Mouse (Mus musculus): ENCODE measurements around the gene Ces1h. TPM values are rescaled to one million over a fixed set of nuclear protein-coding genes. Genes with fewer than 3 reads are reported as not detected.

The Ces1h gene
- polyA plus RNA-seq, 1 experiment from 2014 or later = not detected

DNA sequence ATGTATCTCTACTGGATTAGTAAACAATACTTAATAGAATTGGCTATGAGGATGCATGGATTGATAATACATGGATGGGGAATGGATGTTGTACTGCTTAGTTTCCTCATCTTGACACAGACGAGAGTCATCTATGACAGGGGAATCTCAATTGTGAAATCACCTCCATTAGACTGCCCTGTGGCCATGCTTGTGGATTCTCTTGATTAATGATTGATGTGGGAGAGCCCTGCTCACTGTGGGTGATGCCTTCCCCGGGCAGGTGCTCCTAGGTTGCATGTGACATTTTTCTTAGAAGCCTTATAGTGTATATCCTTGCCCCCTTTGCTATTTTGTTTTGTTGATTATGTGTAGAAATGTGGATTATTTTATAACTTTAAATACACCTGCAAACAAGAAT lies 54.4 kb downstream of the Ces1h start:
- no peaks in the 10 kb centered on the region for H3K4me1 ChIP-seq
- no peak overlapping the region for H3K4me3 ChIP-seq
- no peak overlapping the region for H3K4me2 ChIP-seq
- H3K36me3 ChIP-seq = no peaks in the 10 kb centered on the region
- H3K9me3 ChIP-seq = no peaks in the 10 kb centered on the region
- H3K9ac ChIP-seq = no peak overlapping the region
- H3K27me3 ChIP-seq = no peaks in the 10 kb centered on the region
- no peak overlapping the region for H3K27ac ChIP-seq
- 68% methylated on average over 2 of the region's 2 CpGs for WGBS
- ATAC-seq (ENCODE audit: insufficient number of reproducible peaks, low FRiP score, low TSS enrichment, low read depth) = no peak

DNA sequence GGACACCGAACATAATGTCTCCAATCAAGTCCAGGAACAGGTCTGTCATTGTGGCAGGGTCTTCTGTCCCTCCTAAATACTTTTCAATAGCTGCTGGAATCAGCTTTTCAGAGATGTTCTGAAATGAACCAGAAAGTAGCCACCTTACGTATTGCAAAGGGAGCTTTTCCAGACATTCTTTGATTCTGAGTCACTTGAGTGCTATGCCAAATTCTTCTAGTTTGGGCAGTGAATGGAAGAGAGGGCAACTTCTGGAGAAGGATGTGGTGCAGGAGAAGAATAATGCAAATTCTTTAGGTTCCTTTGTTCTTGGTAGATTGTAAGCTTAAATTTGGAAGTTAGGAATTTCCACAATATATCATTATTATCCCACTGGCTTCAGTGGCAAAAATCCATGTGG lies 62.5 kb downstream of the Ces1h start:
- no peak for ATAC-seq (ENCODE audit: insufficient number of reproducible peaks, low FRiP score, low TSS enrichment, low read depth)
- Histone ChIP-seq H3K4me3 (no peak overlapping the region), H3K27me3 (no peaks in the 10 kb centered on the region), H3K9me3 (no peaks in the 10 kb centered on the region), H3K4me1 (no peaks in the 10 kb centered on the region), H3K27ac (no peak overlapping the region), H3K9ac (no peak overlapping the region), H3K4me2 (no peak overlapping the region), H3K36me3 (no peaks in the 10 kb centered on the region)
- WGBS = 75% methylated on average over 2 of the region's 2 CpGs

DNA sequence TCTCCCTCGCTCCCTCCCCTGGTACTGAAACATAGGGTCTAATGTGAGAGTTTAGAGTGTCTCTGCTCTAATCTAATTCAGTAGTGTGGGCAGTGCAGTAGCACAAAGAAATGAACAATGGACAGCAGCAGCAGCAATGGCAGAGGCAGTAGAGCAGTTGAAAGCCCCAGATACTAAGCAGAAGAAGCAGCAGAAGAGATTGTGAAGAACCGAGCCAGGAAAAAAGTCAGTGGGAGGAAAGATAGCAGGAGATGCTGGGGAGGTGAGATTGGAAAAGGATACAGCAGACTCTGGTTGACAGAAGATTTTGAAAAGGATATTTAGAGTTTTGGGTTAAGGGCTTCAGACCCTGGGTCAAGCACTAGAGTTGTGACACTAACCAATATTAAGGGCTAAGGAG lies 64.0 kb downstream of the Ces1h start:
- Histone ChIP-seq H3K4me3 (no peak overlapping the region), H3K9me3 (no peaks in the 10 kb centered on the region), H3K27me3 (no peaks in the 10 kb centered on the region), H3K4me2 (no peak overlapping the region), H3K4me1 (no peaks in the 10 kb centered on the region), H3K9ac (no peak overlapping the region), H3K36me3 (no peaks in the 10 kb centered on the region), H3K27ac (no peak overlapping the region)
- ATAC-seq (ENCODE audit: insufficient number of reproducible peaks, low FRiP score, low TSS enrichment, low read depth) = no peak
- 79% methylated on average over 2 of the region's 2 CpGs for WGBS

Other genes with a start within 250 kb of the Ces1h start
- gene Ces1c, start 248.4 kb downstream of the Ces1h start, polyA plus RNA-seq (2015; fragmentation: Nextera tagmentation; extraction: Ambion mirVana) = not detected in 2 replicates
- 0.24 and 0.36 TPM in 2 replicates for gene Ces1d, start 181.9 kb downstream of the Ces1h start, polyA plus RNA-seq (2015; fragmentation: Nextera tagmentation; extraction: Ambion mirVana)
- gene Ces1e, start 150.1 kb downstream of the Ces1h start, polyA plus RNA-seq (2015; fragmentation: Nextera tagmentation; extraction: Ambion mirVana) = not detected in 2 replicates
- gene Ces1f, start 100.0 kb downstream of the Ces1h start, polyA plus RNA-seq (2015; fragmentation: Nextera tagmentation; extraction: Ambion mirVana) = not detected in 2 replicates
- gene Ces1g, start 42.4 kb downstream of the Ces1h start, polyA plus RNA-seq (2015; fragmentation: Nextera tagmentation; extraction: Ambion mirVana) = not detected in 2 replicates
- 0.15 and 0.32 TPM in 2 replicates for gene Ces5a, start 156.1 kb upstream of the Ces1h start, polyA plus RNA-seq (2015; fragmentation: Nextera tagmentation; extraction: Ambion mirVana)